Mouse (Mus musculus): ENCODE data around the gene Gckr. TPM values are rescaled to one million over a fixed set of nuclear protein-coding genes. Genes with fewer than 3 reads are reported as not detected.

Gene Gckr
- total RNA-seq (2012; rRNA removed) = 0.04 TPM in 1 of 2 replicates, not detected in the other

DNA sequence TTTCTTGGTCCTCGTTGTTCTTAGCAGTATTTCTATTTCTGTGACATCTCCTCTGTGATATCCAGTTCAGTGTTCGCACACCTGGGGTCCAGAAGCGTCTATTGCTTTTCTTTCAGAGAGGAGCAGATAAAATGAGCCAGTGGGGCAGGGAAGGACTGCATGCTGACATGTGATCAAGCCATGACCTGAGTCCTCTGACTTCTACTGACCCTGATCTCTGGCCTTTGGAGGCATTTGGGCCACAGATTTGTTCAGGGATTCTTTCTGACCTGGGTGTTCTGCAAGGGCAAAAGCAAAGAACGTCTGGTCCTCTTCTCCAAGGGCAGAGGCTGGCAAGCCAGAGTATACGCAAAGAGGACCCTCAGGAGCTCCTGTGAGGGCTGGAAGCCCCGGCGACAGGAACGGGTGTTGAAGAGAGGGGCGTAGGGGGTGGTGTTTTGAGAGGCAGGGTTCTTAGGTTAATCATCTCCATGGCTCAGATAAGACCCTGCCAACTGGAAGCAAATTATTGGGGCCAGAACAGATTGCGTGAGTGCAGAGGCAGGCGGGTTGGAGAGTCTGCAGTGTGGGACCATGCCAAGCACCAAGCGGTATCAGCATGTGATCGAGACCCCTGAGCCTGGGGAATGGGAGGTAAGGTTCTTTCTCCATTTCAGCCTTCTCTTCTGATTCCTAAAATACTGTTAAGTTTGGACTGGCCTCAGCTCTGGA is at the start of gene Gckr:
TSS of gene Gckr (plus strand) at position 397 of the 711 bp plus-strand sequence.
- in situ Hi-C loops (cut with MboI; ENCODE audit: low sequenced_read_pairs in 2 of 2, unreplicated experiment in 2 of 2) = no loop called here
- Histone ChIP-seq H3K4me3 (ENCODE audit: insufficient read depth in 1 of 2, low read depth in 1 of 2, low read length in 2 of 2, poor library complexity in 1 of 2, severe bottlenecking in 1 of 2) (no peak within 1 kb of the TSS), H3K9me3 (ENCODE audit: control insufficient read depth, insufficient read depth, low read depth, low read length) (no peaks in the 10 kb centered on the region), H3K4me1 (ENCODE audit: control insufficient read depth in 2 of 2, insufficient read depth in 2 of 2, low read length in 2 of 2, poor library complexity in 1 of 2) (peaks cover 1 to 3% of the 10 kb centered on the region in 2 experiments; a peak in 1 of 4 replicates), H3K27ac (ENCODE audit: insufficient read depth, low read depth, low read length, poor library complexity, severe bottlenecking) (no peak within 1 kb of the TSS), H3K9ac (ENCODE audit: insufficient read depth, low read depth, low read length, poor library complexity, severe bottlenecking) (no peak within 1 kb of the TSS), H3K36me3 (ENCODE audit: control insufficient read depth, insufficient read depth, low read length, poor library complexity, severe bottlenecking) (no peaks in the 10 kb centered on the region)
- no peak for DNase-seq (ENCODE audit: low read depth, low spot score)
- TF ChIP-seq HCFC1 (IDR thresholded peaks at IDR 0.05; ENCODE audit: borderline replicate concordance, insufficient read depth, low read length) (no peak), CHD2 (IDR thresholded peaks at IDR 0.05; ENCODE audit: low read depth, low read length) (no peak), MAFK (IDR thresholded peaks at IDR 0.05; ENCODE audit: insufficient read depth, low read depth, low read length) (no peak), ZNF384 (IDR thresholded peaks at IDR 0.05; ENCODE audit: low read depth, low read length) (no peak), ZC3H11A (IDR thresholded peaks at IDR 0.05; ENCODE audit: borderline replicate concordance, low read depth, low read length) (no peak)

DNA sequence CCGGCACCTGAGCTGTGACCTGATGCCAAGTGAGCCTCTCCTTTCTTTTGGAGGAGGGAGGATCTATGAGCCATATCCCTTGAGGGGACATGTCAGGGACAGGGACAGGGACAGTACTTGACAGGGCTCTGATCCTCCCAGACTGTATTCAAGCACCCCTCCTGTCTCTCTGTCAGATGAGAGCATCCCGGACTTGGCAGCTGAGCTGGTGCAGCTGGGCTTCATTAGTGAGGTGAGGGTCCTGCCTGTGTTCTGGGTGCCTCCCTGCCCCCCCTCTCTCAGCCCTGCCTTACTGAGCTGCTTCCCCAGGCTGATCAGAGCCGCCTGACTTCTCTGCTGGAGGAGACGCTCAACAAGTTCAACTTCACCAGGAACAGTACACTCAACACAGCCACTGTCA is 46.5 kb upstream of the Gckr start:
- Histone ChIP-seq H3K4me1 (ENCODE audit: control insufficient read depth in 2 of 2, insufficient read depth in 2 of 2, low read length in 2 of 2, poor library complexity in 1 of 2) (peaks cover 3 to 30% of the 10 kb centered on the region in 2 experiments; a peak in 3 of 4 replicates), H3K27ac (ENCODE audit: insufficient read depth, low read depth, low read length, poor library complexity, severe bottlenecking) (no peak overlapping the region), H3K36me3 (ENCODE audit: control insufficient read depth, insufficient read depth, low read length, poor library complexity, severe bottlenecking) (peaks cover 14% of the 10 kb centered on the region; the same call in 1 of the 2 replicates), H3K9me3 (ENCODE audit: control insufficient read depth, insufficient read depth, low read depth, low read length) (no peaks in the 10 kb centered on the region), H3K9ac (ENCODE audit: insufficient read depth, low read depth, low read length, poor library complexity, severe bottlenecking) (peak overlapping the region; percentile 22; the same call in 1 of the 2 replicates), H3K4me3 (ENCODE audit: insufficient read depth in 1 of 2, low read depth in 1 of 2, low read length in 2 of 2, poor library complexity in 1 of 2, severe bottlenecking in 1 of 2) (no peak overlapping the region)
- TF ChIP-seq MAFK (IDR thresholded peaks at IDR 0.05; ENCODE audit: insufficient read depth, low read depth, low read length) = no peak
- TF ChIP-seq CHD2 (IDR thresholded peaks at IDR 0.05; ENCODE audit: low read depth, low read length) = no peak
- no peak for TF ChIP-seq ZNF384 (IDR thresholded peaks at IDR 0.05; ENCODE audit: low read depth, low read length)
- TF ChIP-seq HCFC1 (IDR thresholded peaks at IDR 0.05; ENCODE audit: borderline replicate concordance, insufficient read depth, low read length) = no peak
- no peak for TF ChIP-seq ZC3H11A (IDR thresholded peaks at IDR 0.05; ENCODE audit: borderline replicate concordance, low read depth, low read length)
- in situ Hi-C loops (cut with MboI; ENCODE audit: low sequenced_read_pairs in 2 of 2, unreplicated experiment in 2 of 2) = no loop called here
- DNase-seq (ENCODE audit: low read depth, low spot score) = no peak

DNA sequence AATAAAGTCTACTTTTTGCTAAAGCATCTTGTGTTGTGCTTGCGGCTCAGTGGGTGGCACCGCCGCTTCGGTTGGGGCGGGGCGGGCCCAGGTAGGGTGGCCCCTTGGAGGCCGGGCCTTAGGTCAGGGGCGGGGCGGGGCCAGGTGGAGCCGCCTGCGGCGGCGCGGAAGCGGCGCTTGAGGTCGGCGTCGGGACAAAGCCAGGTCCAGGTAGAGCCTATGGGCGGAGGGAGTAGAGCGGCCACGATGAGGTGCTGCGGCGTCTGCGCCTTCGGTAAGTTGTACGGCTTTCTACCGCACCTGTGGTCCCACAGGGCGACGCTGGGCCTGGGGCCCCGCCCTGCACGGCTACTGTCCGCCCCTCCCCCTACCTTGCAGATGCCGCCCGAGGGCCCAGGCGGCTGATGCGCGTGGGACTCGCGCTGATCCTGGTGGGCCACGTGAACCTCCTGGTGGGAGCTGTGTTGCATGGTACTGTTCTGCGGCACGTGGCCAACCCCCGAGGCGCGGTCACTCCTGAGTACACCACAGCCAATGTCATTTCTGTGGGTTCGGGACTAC is 45.6 kb upstream of the Gckr start, which contains the start of gene Krtcap3:
TSS of gene Krtcap3 (plus strand) at position 151 of the 561 bp plus-strand sequence.
- Histone ChIP-seq H3K9ac (ENCODE audit: insufficient read depth, low read depth, low read length, poor library complexity, severe bottlenecking) (peak within 1 kb of the TSS; percentile 53), H3K4me3 (ENCODE audit: insufficient read depth in 1 of 2, low read depth in 1 of 2, low read length in 2 of 2, poor library complexity in 1 of 2, severe bottlenecking in 1 of 2) (peak within 1 kb of the TSS; percentile 69 to 75), H3K9me3 (ENCODE audit: control insufficient read depth, insufficient read depth, low read depth, low read length) (no peaks in the 10 kb centered on the region), H3K27ac (ENCODE audit: insufficient read depth, low read depth, low read length, poor library complexity, severe bottlenecking) (peak within 1 kb of the TSS; percentile 28; the same call in 1 of the 2 replicates), H3K4me1 (ENCODE audit: control insufficient read depth in 2 of 2, insufficient read depth in 2 of 2, low read length in 2 of 2, poor library complexity in 1 of 2) (peaks cover 3 to 30% of the 10 kb centered on the region in 2 experiments; a peak in 3 of 4 replicates), H3K36me3 (ENCODE audit: control insufficient read depth, insufficient read depth, low read length, poor library complexity, severe bottlenecking) (peaks cover 14% of the 10 kb centered on the region; the same call in 1 of the 2 replicates)
- TF ChIP-seq ZC3H11A (IDR thresholded peaks at IDR 0.05; ENCODE audit: borderline replicate concordance, low read depth, low read length) (no peak), MAFK (IDR thresholded peaks at IDR 0.05; ENCODE audit: insufficient read depth, low read depth, low read length) (no peak), HCFC1 (IDR thresholded peaks at IDR 0.05; ENCODE audit: borderline replicate concordance, insufficient read depth, low read length) (no peak), ZNF384 (IDR thresholded peaks at IDR 0.05; ENCODE audit: low read depth, low read length) (no peak), CHD2 (IDR thresholded peaks at IDR 0.05; ENCODE audit: low read depth, low read length) (no peak)
- DNase-seq (ENCODE audit: low read depth, low spot score) = peak; percentile 54
- in situ Hi-C loops (cut with MboI; ENCODE audit: low sequenced_read_pairs in 2 of 2, unreplicated experiment in 2 of 2) = no loop called here

DNA sequence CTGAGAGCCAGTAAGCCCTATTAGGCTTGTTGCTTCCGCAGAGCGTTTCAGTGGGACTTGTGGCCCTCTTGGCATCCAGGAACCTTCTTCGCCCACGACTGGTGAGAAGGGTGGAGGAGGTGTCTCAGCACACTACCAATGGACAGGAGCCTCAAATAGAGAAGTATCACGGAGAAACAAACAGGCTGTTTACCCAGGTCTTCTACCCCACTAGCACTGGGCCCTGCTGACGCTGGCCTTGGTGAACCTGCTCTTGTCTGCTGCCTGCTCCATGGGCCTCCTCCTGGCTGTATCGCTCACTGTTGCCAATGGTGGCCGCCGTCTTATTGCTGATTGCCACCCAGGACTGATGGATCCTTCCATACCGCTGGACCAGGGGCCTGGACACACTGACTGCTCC is 45.1 kb upstream of the Gckr start:
- Histone ChIP-seq H3K4me1 (ENCODE audit: control insufficient read depth in 2 of 2, insufficient read depth in 2 of 2, low read length in 2 of 2, poor library complexity in 1 of 2) (peaks cover 3 to 30% of the 10 kb centered on the region in 2 experiments; a peak in 3 of 4 replicates), H3K4me3 (ENCODE audit: insufficient read depth in 1 of 2, low read depth in 1 of 2, low read length in 2 of 2, poor library complexity in 1 of 2, severe bottlenecking in 1 of 2) (peak overlapping the region; percentile 69 to 75), H3K27ac (ENCODE audit: insufficient read depth, low read depth, low read length, poor library complexity, severe bottlenecking) (no peak overlapping the region; the same call in 1 of the 2 replicates), H3K9ac (ENCODE audit: insufficient read depth, low read depth, low read length, poor library complexity, severe bottlenecking) (peak overlapping the region; percentile 53), H3K9me3 (ENCODE audit: control insufficient read depth, insufficient read depth, low read depth, low read length) (no peaks in the 10 kb centered on the region), H3K36me3 (ENCODE audit: control insufficient read depth, insufficient read depth, low read length, poor library complexity, severe bottlenecking) (peaks cover 14% of the 10 kb centered on the region; the same call in 1 of the 2 replicates)
- no peak for DNase-seq (ENCODE audit: low read depth, low spot score)
- in situ Hi-C loops (cut with MboI; ENCODE audit: low sequenced_read_pairs in 2 of 2, unreplicated experiment in 2 of 2) = no loop called here
- TF ChIP-seq ZC3H11A (IDR thresholded peaks at IDR 0.05; ENCODE audit: borderline replicate concordance, low read depth, low read length) (no peak), CHD2 (IDR thresholded peaks at IDR 0.05; ENCODE audit: low read depth, low read length) (no peak), HCFC1 (IDR thresholded peaks at IDR 0.05; ENCODE audit: borderline replicate concordance, insufficient read depth, low read length) (no peak), ZNF384 (IDR thresholded peaks at IDR 0.05; ENCODE audit: low read depth, low read length) (no peak), MAFK (IDR thresholded peaks at IDR 0.05; ENCODE audit: insufficient read depth, low read depth, low read length) (no peak)

Data from ES-E14 (cell line).